Mouse (Mus musculus): ENCODE measurements at regions not wholly inside any gene's neighbourhood (a gene's known extent, or its start where the extent isn't known, plus 50 kb on each side); places are given as distances from the start of the nearest gene placed in this dataset.

- no peak for TF ChIP-seq CTCF (IDR thresholded peaks at IDR 0.05; ENCODE audit: borderline replicate concordance, insufficient read depth, low read depth, low read length)
- TF ChIP-seq POLR2A (IDR thresholded peaks at IDR 0.05; ENCODE audit: borderline replicate concordance, insufficient read depth, low read length) = no peak
These were observed 115.4 kb upstream of the Atp2b1 start for GRCm38 (mm10) chr10:98798634-98799415.

All from cerebellum, adult 2 months (tissue).